Mouse (Mus musculus): ENCODE measurements at regions not wholly inside any gene's neighbourhood (a gene's known extent, or its start where the extent isn't known, plus 50 kb on each side); places are given as distances from the start of the nearest gene placed in this dataset.

DNA sequence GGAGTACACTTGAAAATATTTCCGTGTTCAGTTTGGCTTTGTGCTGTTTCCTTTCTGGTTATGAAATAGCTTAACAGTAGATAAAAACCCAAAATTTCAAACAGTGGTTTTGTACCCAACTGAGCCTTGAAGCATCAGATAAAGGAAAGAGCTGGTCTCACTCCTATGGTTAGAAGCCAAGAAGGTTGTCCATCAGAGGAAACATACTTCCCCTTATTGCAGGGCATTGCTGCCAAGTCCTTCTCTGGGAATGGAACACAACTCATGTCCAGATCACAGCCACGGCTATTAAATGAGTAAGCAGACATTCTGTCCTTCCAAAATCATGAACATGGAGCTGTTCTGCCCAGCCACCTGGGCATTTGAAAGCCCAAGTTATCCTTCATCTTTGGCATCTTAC lies 393.1 kb downstream of the Gpam start:
- DNase-seq (ENCODE audit: low spot score) (no peak), ATAC-seq (ENCODE audit: insufficient read depth, low FRiP score, low TSS enrichment) (no peak)
- Histone ChIP-seq H3K4me3 (ENCODE audit: low read depth, low read length) (no peak overlapping the region), H3K4me2 (ENCODE audit: low read depth) (no peak overlapping the region), H3K27me3 (ENCODE audit: control insufficient read depth, insufficient read depth, low read length) (no peaks in the 10 kb centered on the region), H3K9me3 (ENCODE audit: control insufficient read depth, low read length) (no peaks in the 10 kb centered on the region), H3K27ac (ENCODE audit: low read depth, low read length) (no peak overlapping the region), H3K9ac (ENCODE audit: low read length) (no peak overlapping the region), H3K36me3 (ENCODE audit: control insufficient read depth, insufficient read depth, low read length) (no peaks in the 10 kb centered on the region), H3K4me1 (ENCODE audit: control insufficient read depth, insufficient read depth, low read length) (no peaks in the 10 kb centered on the region)
- WGBS, result 88% methylated on average over 2 of the region's 2 CpGs

DNA sequence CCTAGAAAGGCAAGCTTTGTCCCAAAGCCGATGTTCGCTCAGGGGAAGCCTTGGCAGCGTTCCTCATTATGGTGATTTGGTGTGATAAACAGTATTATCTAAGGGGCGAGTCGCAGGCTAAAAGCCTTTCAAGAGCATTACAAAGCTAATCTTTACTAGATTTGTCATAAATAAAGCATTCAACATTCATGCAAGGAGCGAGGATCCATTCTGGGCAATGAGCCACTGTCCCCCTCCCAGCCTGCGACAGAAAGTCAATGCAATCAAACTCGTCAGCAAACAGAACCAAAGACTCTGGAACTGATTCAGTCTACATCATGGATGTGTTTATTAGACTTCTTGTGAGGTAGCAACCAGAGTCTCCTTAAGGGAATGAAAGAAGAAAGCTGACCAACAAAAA lies 395.3 kb downstream of the Gpam start:
- H3K4me3 ChIP-seq (ENCODE audit: low read depth, low read length), result no peak overlapping the region
- DNase-seq (ENCODE audit: low spot score), result no peak

DNA sequence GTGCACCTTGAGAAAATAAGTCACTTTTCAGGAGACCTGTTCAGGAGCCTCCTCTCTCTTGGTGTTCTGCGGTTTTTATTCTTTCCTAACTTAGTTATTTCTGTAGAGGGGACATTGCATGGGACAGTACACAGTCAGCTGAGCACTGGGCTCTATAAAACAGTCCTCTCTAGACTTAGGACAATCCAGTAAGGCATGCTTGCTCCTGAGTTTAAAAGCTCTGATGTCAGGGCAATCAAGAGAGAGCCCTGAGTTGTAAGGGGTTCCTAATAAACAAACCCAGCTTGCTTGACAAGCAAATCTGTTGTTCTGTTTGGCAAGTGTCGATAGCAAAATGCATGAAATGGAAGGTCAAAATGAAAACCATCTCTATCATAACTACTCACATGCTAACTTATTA lies 395.7 kb downstream of the Gpam start:
- Histone ChIP-seq H3K4me1 (ENCODE audit: control insufficient read depth, insufficient read depth, low read length) (no peaks in the 10 kb centered on the region), H3K9me3 (ENCODE audit: control insufficient read depth, low read length) (no peaks in the 10 kb centered on the region), H3K27ac (ENCODE audit: low read depth, low read length) (no peak overlapping the region), H3K4me3 (ENCODE audit: low read depth, low read length) (no peak overlapping the region), H3K36me3 (ENCODE audit: control insufficient read depth, insufficient read depth, low read length) (no peaks in the 10 kb centered on the region), H3K27me3 (ENCODE audit: control insufficient read depth, insufficient read depth, low read length) (no peaks in the 10 kb centered on the region), H3K9ac (ENCODE audit: low read length) (no peak overlapping the region), H3K4me2 (ENCODE audit: low read depth) (no peak overlapping the region)
- 95% methylated on average over 2 of the region's 2 CpGs for WGBS
- ATAC-seq (ENCODE audit: insufficient read depth, low FRiP score, low TSS enrichment) (no peak), DNase-seq (ENCODE audit: low spot score) (no peak)

More for the DNA sequence above, 395.3 kb downstream of the Gpam start:
- Histone ChIP-seq H3K27ac (ENCODE audit: low read depth, low read length) (no peak overlapping the region), H3K4me2 (ENCODE audit: low read depth) (no peak overlapping the region), H3K9me3 (ENCODE audit: control insufficient read depth, low read length) (no peaks in the 10 kb centered on the region), H3K27me3 (ENCODE audit: control insufficient read depth, insufficient read depth, low read length) (no peaks in the 10 kb centered on the region), H3K9ac (ENCODE audit: low read length) (no peak overlapping the region), H3K36me3 (ENCODE audit: control insufficient read depth, insufficient read depth, low read length) (no peaks in the 10 kb centered on the region), H3K4me1 (ENCODE audit: control insufficient read depth, insufficient read depth, low read length) (no peaks in the 10 kb centered on the region)
- ATAC-seq (ENCODE audit: insufficient read depth, low FRiP score, low TSS enrichment), result no peak
- WGBS, result 88% methylated on average over 8 of the region's 8 CpGs

DNA sequence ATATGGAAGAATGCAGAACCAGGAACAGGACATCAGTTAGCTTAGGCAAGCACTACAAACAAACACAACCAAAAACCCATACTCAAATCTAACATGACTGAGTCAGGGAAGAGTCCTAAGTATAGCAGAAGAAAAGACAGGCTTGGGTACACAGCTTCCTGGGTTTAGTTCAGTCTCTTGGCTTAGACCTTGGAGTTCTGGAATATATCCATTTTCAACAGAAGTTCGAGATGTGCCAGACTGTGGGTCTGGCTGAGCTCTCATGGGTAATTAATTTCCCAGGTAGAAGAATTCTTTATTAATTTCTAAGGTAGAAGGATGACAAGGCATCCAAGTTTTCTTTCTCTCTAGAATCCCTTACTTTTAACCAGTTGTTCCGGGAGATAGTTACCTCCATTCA lies 396.2 kb downstream of the Gpam start:
- Histone ChIP-seq H3K9me3 (ENCODE audit: control insufficient read depth, low read length) (no peaks in the 10 kb centered on the region), H3K4me1 (ENCODE audit: control insufficient read depth, insufficient read depth, low read length) (no peaks in the 10 kb centered on the region), H3K4me3 (ENCODE audit: low read depth, low read length) (no peak overlapping the region), H3K36me3 (ENCODE audit: control insufficient read depth, insufficient read depth, low read length) (no peaks in the 10 kb centered on the region), H3K9ac (ENCODE audit: low read length) (no peak overlapping the region), H3K27ac (ENCODE audit: low read depth, low read length) (no peak overlapping the region), H3K27me3 (ENCODE audit: control insufficient read depth, insufficient read depth, low read length) (no peaks in the 10 kb centered on the region), H3K4me2 (ENCODE audit: low read depth) (no peak overlapping the region)
- DNase-seq (ENCODE audit: low spot score) (no peak), ATAC-seq (ENCODE audit: insufficient read depth, low FRiP score, low TSS enrichment) (no peak)
- WGBS, result 93% methylated on average over 2 of the region's 2 CpGs

DNA sequence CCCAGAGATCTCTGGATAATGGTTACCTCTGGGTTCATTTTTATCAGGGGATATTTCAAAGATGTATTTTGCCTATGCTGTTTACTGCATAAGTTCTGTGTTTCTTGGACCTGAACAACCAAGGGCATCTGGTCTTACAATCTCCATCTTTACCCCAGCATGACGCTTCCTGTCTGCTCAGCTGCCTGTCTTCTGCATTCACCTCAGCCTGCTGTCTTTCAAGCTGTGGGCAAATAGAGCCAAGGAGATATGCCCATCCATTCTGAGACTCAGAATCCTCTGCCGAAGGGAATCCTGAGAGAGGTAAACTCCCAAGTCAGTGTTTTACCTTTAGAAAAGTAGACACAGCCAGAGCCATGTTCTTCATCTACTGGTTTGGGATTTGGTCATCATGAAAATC lies 396.7 kb downstream of the Gpam start:
- 92% methylated on average over 2 of the region's 2 CpGs for WGBS
- no peak for ATAC-seq (ENCODE audit: insufficient read depth, low FRiP score, low TSS enrichment)
- H3K9ac ChIP-seq (ENCODE audit: low read length), result no peak overlapping the region
- H3K36me3 ChIP-seq (ENCODE audit: control insufficient read depth, insufficient read depth, low read length), result no peaks in the 10 kb centered on the region
- no peaks in the 10 kb centered on the region for H3K9me3 ChIP-seq (ENCODE audit: control insufficient read depth, low read length)
- H3K27me3 ChIP-seq (ENCODE audit: control insufficient read depth, insufficient read depth, low read length), result no peaks in the 10 kb centered on the region
- no peak overlapping the region for H3K27ac ChIP-seq (ENCODE audit: low read depth, low read length)
- H3K4me2 ChIP-seq (ENCODE audit: low read depth), result no peak overlapping the region
- no peak for DNase-seq (ENCODE audit: low spot score)
- H3K4me1 ChIP-seq (ENCODE audit: control insufficient read depth, insufficient read depth, low read length), result no peaks in the 10 kb centered on the region
- no peak overlapping the region for H3K4me3 ChIP-seq (ENCODE audit: low read depth, low read length)

DNA sequence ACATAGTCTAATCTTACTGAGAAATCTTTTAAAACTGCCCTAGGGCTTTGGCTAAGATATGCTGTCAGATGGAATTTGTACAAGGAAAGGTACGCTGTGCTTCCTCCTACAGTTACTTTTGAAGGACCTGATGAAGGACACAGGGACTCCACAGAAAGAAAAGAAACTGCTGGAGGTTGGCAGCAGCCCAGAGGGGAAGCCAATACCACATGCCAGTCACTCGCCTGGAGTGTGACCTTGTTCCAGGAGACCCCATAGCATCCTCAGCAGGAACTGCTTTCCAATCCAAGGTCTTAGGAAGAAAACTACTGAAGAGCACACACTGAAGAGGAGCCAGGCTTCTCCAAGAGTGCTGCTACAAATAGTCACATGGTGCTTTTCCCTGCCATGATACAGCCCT lies 404.9 kb downstream of the Gpam start:
- H3K9me3 ChIP-seq (ENCODE audit: control insufficient read depth, low read length), result no peaks in the 10 kb centered on the region
- no peak overlapping the region for H3K27ac ChIP-seq (ENCODE audit: low read depth, low read length)
- H3K9ac ChIP-seq (ENCODE audit: low read length), result no peak overlapping the region
- H3K4me2 ChIP-seq (ENCODE audit: low read depth), result no peak overlapping the region
- no peak overlapping the region for H3K4me3 ChIP-seq (ENCODE audit: low read depth, low read length)
- no peak for ATAC-seq (ENCODE audit: insufficient read depth, low FRiP score, low TSS enrichment)
- DNase-seq (ENCODE audit: low spot score), result no peak
- H3K36me3 ChIP-seq (ENCODE audit: control insufficient read depth, insufficient read depth, low read length), result no peaks in the 10 kb centered on the region
- WGBS, result 71% methylated on average over 2 of the region's 2 CpGs
- no peaks in the 10 kb centered on the region for H3K4me1 ChIP-seq (ENCODE audit: control insufficient read depth, insufficient read depth, low read length)
- no peaks in the 10 kb centered on the region for H3K27me3 ChIP-seq (ENCODE audit: control insufficient read depth, insufficient read depth, low read length)

DNA sequence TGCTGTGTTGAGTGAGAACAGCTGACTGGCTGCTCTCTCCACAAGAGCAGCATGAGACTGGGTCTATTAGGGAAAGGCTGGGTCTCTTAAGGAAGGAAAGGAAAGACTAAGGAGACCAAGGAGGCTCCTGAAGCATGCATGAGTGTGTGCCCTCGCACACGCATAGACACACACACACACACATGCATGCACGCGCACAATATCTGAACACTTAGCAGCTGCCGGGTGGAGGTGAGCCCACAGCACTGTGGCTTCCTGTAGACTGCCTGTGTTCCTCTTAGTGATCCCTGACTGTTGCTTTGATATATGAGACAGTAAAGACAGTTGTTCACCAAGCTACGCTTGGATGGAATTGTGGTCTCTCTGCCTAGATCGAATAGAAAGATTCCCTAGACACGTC lies 429.6 kb downstream of the Gpam start:
- Histone ChIP-seq H3K36me3 (ENCODE audit: control insufficient read depth, insufficient read depth, low read length) (no peaks in the 10 kb centered on the region), H3K4me3 (ENCODE audit: low read depth, low read length) (no peak overlapping the region), H3K9me3 (ENCODE audit: control insufficient read depth, low read length) (no peaks in the 10 kb centered on the region), H3K4me2 (ENCODE audit: low read depth) (no peak overlapping the region), H3K4me1 (ENCODE audit: control insufficient read depth, insufficient read depth, low read length) (no peaks in the 10 kb centered on the region), H3K27ac (ENCODE audit: low read depth, low read length) (no peak overlapping the region), H3K27me3 (ENCODE audit: control insufficient read depth, insufficient read depth, low read length) (no peaks in the 10 kb centered on the region), H3K9ac (ENCODE audit: low read length) (no peak overlapping the region)
- DNase-seq (ENCODE audit: low spot score), result no peak
- 90% methylated on average over 8 of the region's 8 CpGs for WGBS
- no peak for ATAC-seq (ENCODE audit: insufficient read depth, low FRiP score, low TSS enrichment)

DNA sequence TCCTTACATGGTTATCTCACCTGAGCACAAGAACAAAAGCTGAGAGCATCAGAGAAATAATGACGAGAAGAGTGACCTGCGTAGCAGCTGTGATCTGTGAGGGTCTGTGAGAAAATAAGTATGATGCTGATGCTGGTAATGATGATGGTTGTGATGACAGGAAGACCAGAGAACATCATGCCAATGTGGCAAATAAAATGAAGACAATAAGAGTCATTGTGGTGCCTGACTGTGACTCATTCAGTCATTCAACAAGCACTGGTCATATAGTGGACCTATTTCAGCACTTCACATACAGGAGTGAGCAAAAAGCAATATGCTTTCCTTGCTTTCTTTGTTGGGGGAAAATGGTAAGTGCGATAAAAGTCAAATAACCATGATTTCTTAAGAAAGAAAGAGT lies 433.3 kb downstream of the Gpam start:
- no peaks in the 10 kb centered on the region for H3K27me3 ChIP-seq (ENCODE audit: control insufficient read depth, insufficient read depth, low read length)
- no peak overlapping the region for H3K9ac ChIP-seq (ENCODE audit: low read length)
- no peak for ATAC-seq (ENCODE audit: insufficient read depth, low FRiP score, low TSS enrichment)
- no peak overlapping the region for H3K27ac ChIP-seq (ENCODE audit: low read depth, low read length)
- no peaks in the 10 kb centered on the region for H3K36me3 ChIP-seq (ENCODE audit: control insufficient read depth, insufficient read depth, low read length)
- H3K4me1 ChIP-seq (ENCODE audit: control insufficient read depth, insufficient read depth, low read length), result no peaks in the 10 kb centered on the region
- H3K4me3 ChIP-seq (ENCODE audit: low read depth, low read length), result no peak overlapping the region
- WGBS, result 94% methylated on average over 3 of the region's 3 CpGs
- DNase-seq (ENCODE audit: low spot score), result no peak
- H3K9me3 ChIP-seq (ENCODE audit: control insufficient read depth, low read length), result no peaks in the 10 kb centered on the region
- H3K4me2 ChIP-seq (ENCODE audit: low read depth), result no peak overlapping the region

DNA sequence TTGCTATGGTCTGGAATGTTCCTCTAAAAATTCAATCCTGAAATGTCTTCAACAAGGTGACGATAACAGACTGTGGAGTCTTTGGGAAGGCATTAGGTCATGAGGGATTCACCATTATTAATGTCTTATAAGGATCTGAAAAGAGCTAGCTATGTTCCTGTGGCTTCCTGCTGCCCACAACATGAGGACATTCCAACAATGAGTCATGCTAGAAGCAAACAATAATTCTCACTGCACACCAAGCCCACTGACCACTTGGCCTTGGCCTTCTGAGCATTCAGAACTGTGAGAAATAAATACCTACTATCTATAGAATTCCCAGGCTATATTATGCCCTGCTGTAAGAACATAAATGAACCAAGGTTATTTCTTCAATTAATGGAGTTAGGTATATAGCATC lies 433.9 kb downstream of the Gpam start:
- no peak overlapping the region for H3K4me3 ChIP-seq (ENCODE audit: low read depth, low read length)
- H3K9ac ChIP-seq (ENCODE audit: low read length), result no peak overlapping the region
- 86% methylated on average over 1 of the region's 1 CpGs for WGBS
- ATAC-seq (ENCODE audit: insufficient read depth, low FRiP score, low TSS enrichment) (no peak), DNase-seq (ENCODE audit: low spot score) (no peak)
- no peak overlapping the region for H3K4me2 ChIP-seq (ENCODE audit: low read depth)
- no peaks in the 10 kb centered on the region for H3K9me3 ChIP-seq (ENCODE audit: control insufficient read depth, low read length)
- H3K27ac ChIP-seq (ENCODE audit: low read depth, low read length), result no peak overlapping the region
- no peaks in the 10 kb centered on the region for H3K4me1 ChIP-seq (ENCODE audit: control insufficient read depth, insufficient read depth, low read length)
- no peaks in the 10 kb centered on the region for H3K36me3 ChIP-seq (ENCODE audit: control insufficient read depth, insufficient read depth, low read length)
- H3K27me3 ChIP-seq (ENCODE audit: control insufficient read depth, insufficient read depth, low read length), result no peaks in the 10 kb centered on the region

Measured in neural tube, embryonic 11.5 days (tissue).